Mouse (Mus musculus) heart, postnatal 0 days (tissue): ENCODE data around the gene Tspan3. TPM values are rescaled to one million over a fixed set of nuclear protein-coding genes. Genes with fewer than 3 reads are reported as not detected.

Experiments used
- ATAC-seq: fragments of 200-750 bp; cut with Nextera tagmentation; 2 replicates; pipeline ENCODE4 v1.8.0; 2017; ENCODE audit warnings: low read depth, moderate number of reproducible peaks, moderate library complexity; ENCODE audit not compliant: insufficient read depth
- DNase-seq: peaks from one replicate; pipeline ENCODE4 v3.0.0-alpha.2; 2016; ENCODE audit warnings: low spot score
- H3K27ac ChIP-seq: fragments of 300-500 bp; sonication (generic); 2 replicates; pipeline ENCODE4 v1.5.1; 2014; ENCODE audit warnings: low read depth, mild to moderate bottlenecking
- H3K27me3 ChIP-seq: fragments of 300-500 bp; sonication (generic); 2 replicates; pipeline ENCODE4 v1.6.1; 2014; ENCODE audit warnings: low read length, mixed read lengths; ENCODE audit not compliant: control insufficient read depth, insufficient read depth
- H3K36me3 ChIP-seq: fragments of 300-500 bp; sonication (generic); replicated peaks from 2 replicates; pipeline ENCODE4 v1.6.1; 2014; ENCODE audit warnings: low read length, mixed read lengths; ENCODE audit not compliant: control insufficient read depth, insufficient read depth
- H3K4me1 ChIP-seq: fragments of 300-500 bp; sonication (generic); 2 replicates; pipeline ENCODE4 v1.6.1; 2014; ENCODE audit warnings: antibody characterized with exemption; ENCODE audit not compliant: control insufficient read depth, insufficient read depth
- H3K4me2 ChIP-seq: fragments of 300-500 bp; sonication (generic); 2 replicates; pipeline ENCODE4 v1.6.1; 2014; ENCODE audit warnings: low read depth, mild to moderate bottlenecking, low read length, moderate library complexity
- H3K4me3 ChIP-seq: fragments of 300-500 bp; sonication (generic); 2 replicates; pipeline ENCODE4 v1.5.1; 2014; ENCODE audit warnings: low read depth, low read length
- H3K9ac ChIP-seq: fragments of 300-500 bp; sonication (generic); replicated peaks from 2 replicates; pipeline ENCODE4 v1.6.1; 2014; ENCODE audit warnings: low read depth, low read length, mixed read lengths
- H3K9me3 ChIP-seq: fragments of 300-500 bp; sonication (generic); replicated peaks from 2 replicates; pipeline ENCODE4 v1.6.1; 2016; ENCODE audit warnings: low read length; ENCODE audit not compliant: control insufficient read depth
- CTCF ChIP-seq: IDR thresholded peaks from 2 replicates; pipeline ENCODE4 v1.5.1; 2016; ENCODE audit warnings: antibody characterized with exemption, control low read depth, low read depth
- EP300 ChIP-seq: IDR thresholded peaks from 2 replicates; pipeline ENCODE4 v1.6.1; 2016; ENCODE audit warnings: antibody characterized with exemption, low read depth
- WGBS: fragments of 180-500 bp; shearing (Covaris S2); extraction: QIAGEN DNeasy Blood & Tissue Kit; methylation state at CpG from one replicate; pipeline ENCODE4 v1.1.7; 2014; 5-methylcytosine and 5-hydroxymethylcytosine counted together
- polyA plus RNA-seq: library from polyadenylated mRNA; unstranded; fragments of >200 nt; fragmentation: Nextera tagmentation; extraction: Ambion mirVana; gene quantifications from 2 replicates; pipeline ENCODE4 v1.2.1, GENCODE M21; 2015
- total RNA-seq: library from RNA; depleted of rRNA; stranded (reverse); fragments of >200 nt; gene quantifications from 2 replicates; pipeline ENCODE4 v1.2.3, GENCODE M21; 2014; ENCODE audit warnings: low replicate concordance

The Tspan3 gene
- total and polyA plus RNA-seq, 2 experiments from 2014 or later = 402 to 461 TPM

- H3K4me2 ChIP-seq = no peak overlapping the region
- H3K27ac ChIP-seq = no peak overlapping the region
- peak; percentile 73 for DNase-seq
- H3K27me3 ChIP-seq = no peaks in the 10 kb centered on the region
- no peak overlapping the region for H3K4me3 ChIP-seq
- H3K36me3 ChIP-seq = no peaks in the 10 kb centered on the region; the same call in 1 of the 2 replicates
- H3K9ac ChIP-seq = no peak overlapping the region
- no peak for TF ChIP-seq CTCF
- TF ChIP-seq EP300 = no peak
- WGBS = 30% methylated on average over 8 of the region's 8 CpGs
- no peaks in the 10 kb centered on the region for H3K9me3 ChIP-seq
- H3K4me1 ChIP-seq = peaks cover 2% of the 10 kb centered on the region; the same call in 1 of the 2 replicates
- ATAC-seq = peak; percentile 39; the same call in 1 of the 2 replicates
Observed at GRCm38 (mm10) chr9:56122973-56123372, 42.3 kb downstream of the Tspan3 start.

- no peaks in the 10 kb centered on the region for H3K27me3 ChIP-seq
- TF ChIP-seq CTCF (peak; percentile 61), EP300 (no peak)
- H3K9me3 ChIP-seq = no peaks in the 10 kb centered on the region
- peaks cover 2% of the 10 kb centered on the region; the same call in 1 of the 2 replicates for H3K4me1 ChIP-seq
- no peak overlapping the region for H3K27ac ChIP-seq
- H3K9ac ChIP-seq = no peak overlapping the region
- H3K36me3 ChIP-seq = no peaks in the 10 kb centered on the region
- H3K4me3 ChIP-seq = no peak overlapping the region
- WGBS = 24% methylated on average over 7 of the region's 7 CpGs
- no peak overlapping the region for H3K4me2 ChIP-seq
- ATAC-seq (peak; percentile 32; the same call in 1 of the 2 replicates), DNase-seq (no peak)
Observed at GRCm38 (mm10) chr9:56121097-56121496, 44.2 kb downstream of the Tspan3 start.

GRCm38 (mm10) chr9:56119651-56120050 lies 45.6 kb downstream of the Tspan3 start:
- WGBS = 66% methylated on average over 2 of the region's 2 CpGs
- no peak overlapping the region for H3K9ac ChIP-seq
- H3K27ac ChIP-seq = no peak overlapping the region
- no peaks in the 10 kb centered on the region for H3K36me3 ChIP-seq
- TF ChIP-seq CTCF (peak; percentile 18; the same call in 1 of the 2 replicates), EP300 (no peak)
- ATAC-seq (no peak), DNase-seq (no peak)
- no peak overlapping the region for H3K4me2 ChIP-seq
- H3K4me1 ChIP-seq = peaks cover 2% of the 10 kb centered on the region; the same call in 1 of the 2 replicates
- H3K27me3 ChIP-seq = no peaks in the 10 kb centered on the region
- no peaks in the 10 kb centered on the region for H3K9me3 ChIP-seq
- H3K4me3 ChIP-seq = no peak overlapping the region

GRCm38 (mm10) chr9:56118582-56118981 lies 46.7 kb downstream of the Tspan3 start:
- Histone ChIP-seq H3K9ac (no peak overlapping the region), H3K27ac (no peak overlapping the region), H3K36me3 (no peaks in the 10 kb centered on the region), H3K27me3 (no peaks in the 10 kb centered on the region), H3K4me1 (0 out of 2 replicates have a peak, but pooled peaks cover 2% of the 10 kb centered on the region), H3K4me2 (peak overlapping the region; percentile 62), H3K4me3 (peak overlapping the region; percentile 39), H3K9me3 (no peaks in the 10 kb centered on the region)
- TF ChIP-seq CTCF (peak; percentile 98), EP300 (no peak)
- 5% methylated on average over 14 of the region's 14 CpGs for WGBS
- ATAC-seq = peak; percentile 54
- DNase-seq = peak; percentile 77

GRCm38 (mm10) chr9:56118091-56118490 lies 47.2 kb downstream of the Tspan3 start:
- Histone ChIP-seq H3K4me3 (no peak overlapping the region), H3K9ac (no peak overlapping the region), H3K36me3 (no peaks in the 10 kb centered on the region), H3K9me3 (no peaks in the 10 kb centered on the region), H3K4me2 (no peak overlapping the region), H3K27me3 (no peaks in the 10 kb centered on the region), H3K27ac (no peak overlapping the region), H3K4me1 (0 out of 2 replicates have a peak, but pooled peaks cover 2% of the 10 kb centered on the region)
- no peak for TF ChIP-seq CTCF
- no peak for ATAC-seq
- WGBS = 76% methylated on average over 5 of the region's 5 CpGs
- no peak for DNase-seq

- Histone ChIP-seq H3K9ac (no peak overlapping the region), H3K4me3 (no peak overlapping the region), H3K36me3 (no peaks in the 10 kb centered on the region), H3K9me3 (no peaks in the 10 kb centered on the region), H3K27me3 (no peaks in the 10 kb centered on the region), H3K4me2 (no peak overlapping the region), H3K27ac (no peak overlapping the region), H3K4me1 (0 out of 2 replicates have a peak, but pooled peaks cover 3% of the 10 kb centered on the region)
- DNase-seq (no peak), ATAC-seq (no peak)
- TF ChIP-seq CTCF (no peak), EP300 (no peak)
- WGBS = 69% methylated on average over 5 of the region's 5 CpGs
Observed at GRCm38 (mm10) chr9:56108174-56108573, 57.1 kb downstream of the Tspan3 start.
